Mouse (Mus musculus) spleen, adult 18-20 months (tissue): Measurements from ENCODE around the gene Skap1.
A peak's percentile ranks its signal among the peaks of the same experiment; 100 is the strongest.

Experiments used
- DNase-seq, 2 experiments: peaks; one replicate each; pipeline ENCODE4 v3.0.0; 2022; ENCODE audit warnings: mixed read lengths in 2 of 2

Skap1 gene

DNA sequence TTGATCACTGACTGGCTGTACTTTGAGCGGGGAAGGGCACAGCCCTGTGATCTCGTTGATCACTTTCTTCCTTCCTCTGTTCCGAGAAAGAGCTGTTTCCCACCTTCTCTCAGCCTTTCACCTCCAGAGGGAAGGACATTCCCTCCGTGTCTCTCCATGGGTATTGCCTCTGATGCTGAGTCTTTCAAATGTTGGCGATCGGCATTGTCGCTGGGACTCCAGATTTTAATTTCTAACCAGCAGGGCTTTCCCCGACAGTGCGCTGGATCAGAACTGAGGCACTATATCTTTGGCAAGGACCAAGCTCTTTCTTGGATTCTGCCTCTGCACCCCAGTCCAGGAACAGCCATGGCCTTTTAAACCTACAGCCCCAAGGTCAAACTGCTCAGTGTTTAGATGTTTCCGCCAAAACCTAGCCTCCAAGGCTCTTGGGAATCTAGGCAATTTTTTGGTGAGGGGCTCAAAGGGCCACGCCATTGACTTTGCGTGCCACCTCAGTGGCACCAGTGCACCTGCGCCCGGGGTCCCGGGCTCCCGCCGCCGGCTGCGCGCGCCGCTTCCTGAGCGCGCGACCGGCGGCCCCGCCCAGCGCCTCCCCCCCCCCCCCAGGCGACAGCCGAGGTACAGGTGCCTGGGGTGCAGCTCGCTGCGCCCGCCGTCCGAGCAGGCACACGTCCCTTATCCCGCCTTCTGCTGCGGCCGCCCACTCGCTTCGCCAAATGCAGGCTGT, at the start of gene Skap1:
TSS of gene Skap1 (plus strand) at position 608 of the 730 bp plus-strand sequence.
- DNase-seq = peak in 1 of 2 experiments; percentile 26

DNA sequence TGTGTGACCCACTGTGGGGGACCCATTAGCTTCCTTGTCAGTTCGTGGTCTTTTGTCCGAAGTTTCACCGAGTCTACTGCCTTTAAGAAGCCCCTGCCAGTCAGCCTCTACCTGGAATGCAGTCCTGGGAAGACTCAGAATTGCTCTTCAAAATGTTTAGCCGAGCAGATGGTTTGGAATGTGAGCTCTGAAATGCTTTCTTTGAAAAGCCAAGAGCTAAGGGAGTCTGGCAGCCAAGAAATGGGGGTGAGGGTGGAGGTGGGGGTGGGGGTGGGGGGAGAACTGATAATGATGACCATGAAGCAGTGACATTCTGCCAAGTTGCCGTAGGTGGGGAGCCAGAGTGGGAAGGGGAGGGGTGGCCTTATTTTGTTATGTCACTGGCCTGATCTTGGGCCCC, 43.3 kb upstream of the Skap1 start:
- DNase-seq = no peak

DNA sequence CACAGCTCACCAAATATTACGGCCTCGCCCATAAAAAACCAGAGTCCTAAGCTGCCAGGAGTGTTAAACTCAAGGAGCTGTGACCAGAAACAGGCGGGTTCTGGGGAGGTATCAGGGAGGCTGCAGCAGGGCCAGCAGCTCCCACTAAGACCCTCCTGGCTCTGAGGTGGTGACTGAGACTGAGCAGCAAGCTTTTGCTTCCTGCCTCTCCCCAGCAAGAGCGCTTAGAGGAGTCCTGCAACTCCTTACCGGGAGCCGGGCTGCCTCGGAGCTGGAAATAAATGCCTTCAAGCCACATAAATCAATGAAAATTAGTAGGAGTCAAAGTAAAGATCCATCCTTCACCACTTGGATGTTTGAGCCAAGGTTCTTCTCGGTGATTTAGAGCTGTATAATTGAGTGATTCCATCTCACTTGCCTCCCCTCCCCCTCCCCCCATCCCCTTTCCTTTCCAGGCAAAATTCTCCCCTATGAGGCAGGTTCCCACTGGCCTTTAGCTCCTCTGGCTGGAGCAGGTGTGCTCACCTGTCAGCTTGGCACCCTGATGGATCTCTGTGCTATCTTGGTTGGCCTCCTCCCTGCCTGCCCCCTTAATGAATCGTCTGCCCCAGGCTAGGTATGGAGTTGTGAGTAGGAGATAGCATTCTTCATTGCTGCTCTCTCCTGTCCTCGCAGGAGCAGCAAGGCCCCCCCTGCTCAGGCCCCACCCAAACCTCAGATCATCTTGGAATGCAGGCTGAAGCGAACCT, 42.7 kb upstream of the Skap1 start:
- no peak for DNase-seq

GRCm38 (mm10) chr11:96425193-96425592, 39.2 kb upstream of the Skap1 start:
- no peak for DNase-seq

DNA sequence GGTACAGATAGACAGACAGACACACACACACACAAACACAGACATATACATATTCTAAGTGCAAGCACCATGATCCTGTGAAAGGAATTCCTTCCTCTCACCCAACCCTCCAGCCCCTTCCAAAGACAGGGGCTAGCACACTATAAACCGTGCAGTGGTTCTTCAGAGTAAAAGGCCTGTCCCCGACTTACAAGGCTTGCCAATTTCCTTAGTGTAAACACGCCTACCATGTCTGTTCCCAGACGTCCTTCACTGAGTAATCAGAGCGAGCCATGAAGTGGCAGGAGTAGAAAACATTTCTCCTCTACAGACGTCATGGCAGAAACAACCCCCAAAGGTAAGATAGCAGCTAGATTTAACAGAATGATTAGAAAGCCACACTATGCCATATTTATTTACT, 38.2 kb upstream of the Skap1 start:
- DNase-seq = no peak

DNA sequence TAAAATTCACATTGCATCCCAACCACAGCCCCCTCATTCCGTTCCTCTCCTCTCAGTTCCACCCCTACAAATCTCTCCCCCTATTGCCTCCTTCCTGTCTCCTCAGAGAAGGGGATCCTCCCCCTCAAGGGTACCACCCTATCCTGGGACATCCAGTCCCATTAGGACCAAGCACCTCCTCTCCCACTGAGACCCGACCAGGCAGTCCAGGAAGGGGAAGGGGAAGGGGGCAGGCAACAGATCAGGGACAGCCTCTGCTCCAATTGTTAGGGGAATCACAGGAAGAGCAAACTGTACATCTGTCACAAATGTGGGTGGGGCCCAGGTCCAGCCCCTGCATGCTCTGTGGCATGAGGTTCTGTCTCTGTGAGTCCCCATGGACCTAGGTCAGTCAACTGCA, 37.6 kb upstream of the Skap1 start:
- DNase-seq = no peak

GRCm38 (mm10) chr11:96429062-96429461, 35.3 kb upstream of the Skap1 start:
- DNase-seq = no peak

- no peak for DNase-seq
Observed at GRCm38 (mm10) chr11:96429891-96430290, 34.5 kb upstream of the Skap1 start.

DNA sequence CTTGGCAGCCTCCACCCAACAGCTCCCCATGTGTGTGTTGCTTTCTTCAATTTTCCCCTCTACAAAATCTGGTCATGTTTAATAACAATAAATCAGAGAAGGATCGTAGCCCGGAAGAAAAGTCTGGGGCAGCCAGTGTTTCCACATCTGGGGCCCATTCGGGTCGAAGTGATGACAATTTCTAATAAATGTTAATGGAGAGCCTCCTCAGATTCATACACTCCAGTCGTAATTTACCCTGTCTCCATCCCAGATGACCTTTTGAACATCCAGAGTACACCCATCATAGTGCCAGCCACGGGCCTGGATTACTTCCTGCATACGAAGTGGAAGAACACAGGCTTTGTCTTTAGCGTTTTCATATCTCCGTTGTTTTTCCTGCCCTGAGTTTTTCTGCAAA, 32.5 kb upstream of the Skap1 start:
- DNase-seq = no peak

DNA sequence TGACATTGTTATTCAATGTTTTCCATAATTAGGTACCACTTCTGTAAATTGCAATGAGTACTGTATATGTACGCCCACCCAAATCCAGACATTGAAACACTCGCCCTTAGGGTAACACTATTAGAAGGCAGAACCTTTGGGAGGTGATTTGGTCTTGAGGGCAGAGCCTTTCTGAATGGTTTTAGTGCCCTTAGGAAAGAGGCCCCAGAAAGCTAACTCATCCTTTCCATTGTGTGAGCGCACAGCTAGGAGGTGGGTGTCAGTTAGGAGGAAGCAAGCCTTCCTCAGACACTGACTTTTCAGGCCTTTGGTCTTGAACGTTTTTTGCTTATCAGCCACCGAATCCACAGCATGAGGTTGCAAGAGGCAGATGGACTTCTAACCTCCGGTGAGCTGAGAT, 29.5 kb upstream of the Skap1 start:
- no peak for DNase-seq

GRCm38 (mm10) chr11:96436525-96436924, 27.9 kb upstream of the Skap1 start:
- DNase-seq = no peak

DNA sequence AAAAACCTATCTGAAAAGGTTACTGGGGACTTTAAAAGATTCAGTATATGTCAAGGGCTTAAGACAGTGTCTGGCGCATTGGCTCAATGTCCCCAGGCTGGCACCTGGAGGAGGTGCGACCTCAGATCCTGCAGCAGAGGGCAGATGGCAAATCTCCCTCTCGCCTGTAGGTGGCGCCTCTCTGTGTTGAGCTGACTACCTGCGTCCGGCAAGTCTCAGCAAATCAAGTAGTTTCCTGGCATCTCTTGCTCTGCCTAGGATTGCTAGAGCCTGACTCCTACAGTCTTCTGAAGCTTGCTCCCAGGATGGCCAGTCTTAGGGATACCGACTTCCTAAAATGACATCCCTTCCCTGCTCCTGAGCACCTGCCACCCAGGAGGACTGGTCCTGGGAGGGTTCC, 25.6 kb upstream of the Skap1 start:
- DNase-seq = peak; percentile 45 to 70

DNA sequence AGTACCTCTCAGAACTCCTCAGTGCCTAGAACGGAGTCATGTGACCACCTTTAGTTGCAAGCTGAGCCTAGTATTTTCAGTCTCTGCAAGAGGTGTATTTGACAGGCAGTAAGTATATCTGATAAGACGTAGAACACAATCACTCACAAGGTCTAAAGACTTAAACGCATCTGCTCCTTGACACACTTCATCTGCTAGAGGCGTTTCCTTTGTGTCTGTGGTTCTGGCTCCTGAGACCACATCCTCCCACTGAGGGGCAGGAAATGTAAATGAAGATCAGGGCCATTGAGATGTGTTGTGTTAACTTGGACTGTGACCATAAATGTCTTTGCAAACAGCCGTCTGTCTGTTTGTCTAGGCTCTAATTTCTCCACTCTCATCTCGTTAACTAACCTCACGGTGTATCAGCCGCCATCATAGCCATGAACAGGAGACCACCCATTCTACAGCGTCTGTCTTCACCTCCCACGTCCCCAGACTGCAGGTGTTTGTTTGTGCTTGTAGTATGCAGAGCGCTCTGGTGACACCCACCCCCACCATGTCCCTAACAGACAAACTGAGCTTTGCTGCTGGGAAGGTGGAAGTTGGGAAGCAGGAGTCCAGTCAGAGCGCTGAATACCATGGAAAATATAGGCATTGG, 22.7 kb upstream of the Skap1 start:
- DNase-seq = peak; percentile 20 to 25

DNA sequence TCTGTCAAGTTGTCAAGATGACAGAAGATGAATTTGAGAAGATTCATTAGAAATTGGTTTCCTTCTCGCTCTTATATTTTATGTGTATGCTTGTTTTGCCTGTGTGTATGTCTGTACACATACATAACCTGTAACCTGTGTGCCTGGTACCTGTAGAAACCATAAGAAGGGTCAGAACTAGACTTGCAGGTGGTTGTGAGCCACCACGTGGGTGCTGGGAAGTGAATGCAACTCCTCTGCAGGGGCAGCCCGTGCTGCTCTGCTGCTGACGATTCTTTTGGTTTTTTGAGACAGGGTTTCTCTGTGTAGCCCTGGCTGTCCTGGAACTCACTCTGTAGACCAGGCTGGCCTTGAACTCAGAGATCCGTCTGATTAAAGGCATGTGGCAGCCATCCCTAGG, 21.9 kb upstream of the Skap1 start:
- DNase-seq = no peak

- no peak for DNase-seq
Observed at GRCm38 (mm10) chr11:96447931-96448330, 16.5 kb upstream of the Skap1 start.

DNA sequence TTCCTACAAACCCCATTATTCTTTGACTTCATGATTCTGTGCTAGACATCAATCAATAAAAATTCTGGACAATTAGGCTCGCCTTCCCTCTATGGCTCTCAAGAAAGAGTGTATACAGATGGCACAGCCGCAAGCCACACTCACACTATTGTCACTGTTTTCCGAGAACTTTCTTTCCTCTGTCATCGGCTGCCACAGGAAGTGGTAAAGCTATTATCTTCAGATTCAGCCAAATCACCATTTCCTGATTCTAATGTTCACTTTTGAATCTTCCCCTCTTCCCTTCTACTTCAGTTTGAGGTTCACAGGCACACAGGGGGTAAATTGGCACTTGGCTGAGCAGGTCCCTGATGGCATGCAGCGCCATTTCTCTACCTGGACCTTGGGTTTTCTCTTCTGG, 9.3 kb upstream of the Skap1 start:
- no peak for DNase-seq

DNA sequence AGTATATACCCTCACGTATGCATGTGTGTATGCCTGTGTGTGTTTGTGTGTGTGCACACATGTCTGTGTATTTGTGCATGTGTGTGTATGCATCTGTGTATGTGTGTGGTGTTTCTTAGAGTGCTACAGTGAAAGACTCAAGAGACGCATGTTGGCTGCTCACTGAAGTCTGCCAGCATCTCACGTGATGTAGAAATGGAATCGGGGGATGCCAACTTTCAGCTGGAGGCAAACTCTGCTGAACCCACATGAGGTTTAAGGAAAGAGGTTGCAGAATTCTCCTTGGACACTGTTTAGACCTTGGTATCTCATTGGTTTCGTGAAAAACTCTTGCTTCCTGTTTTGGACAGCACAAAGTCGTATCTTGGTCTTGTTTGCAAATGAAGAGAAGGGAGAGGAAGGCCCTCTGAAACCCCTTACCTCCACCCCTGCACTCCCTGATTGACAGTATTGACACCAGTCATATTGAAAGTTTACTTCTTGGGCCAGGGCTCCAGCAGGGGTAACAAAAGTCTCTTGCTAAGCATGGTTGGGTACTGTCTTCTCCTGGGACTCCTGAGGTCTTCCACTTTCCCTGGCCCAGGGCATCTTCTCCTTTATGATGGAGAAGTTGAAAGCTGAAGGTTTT, 8.6 kb upstream of the Skap1 start:
- no peak for DNase-seq

DNA sequence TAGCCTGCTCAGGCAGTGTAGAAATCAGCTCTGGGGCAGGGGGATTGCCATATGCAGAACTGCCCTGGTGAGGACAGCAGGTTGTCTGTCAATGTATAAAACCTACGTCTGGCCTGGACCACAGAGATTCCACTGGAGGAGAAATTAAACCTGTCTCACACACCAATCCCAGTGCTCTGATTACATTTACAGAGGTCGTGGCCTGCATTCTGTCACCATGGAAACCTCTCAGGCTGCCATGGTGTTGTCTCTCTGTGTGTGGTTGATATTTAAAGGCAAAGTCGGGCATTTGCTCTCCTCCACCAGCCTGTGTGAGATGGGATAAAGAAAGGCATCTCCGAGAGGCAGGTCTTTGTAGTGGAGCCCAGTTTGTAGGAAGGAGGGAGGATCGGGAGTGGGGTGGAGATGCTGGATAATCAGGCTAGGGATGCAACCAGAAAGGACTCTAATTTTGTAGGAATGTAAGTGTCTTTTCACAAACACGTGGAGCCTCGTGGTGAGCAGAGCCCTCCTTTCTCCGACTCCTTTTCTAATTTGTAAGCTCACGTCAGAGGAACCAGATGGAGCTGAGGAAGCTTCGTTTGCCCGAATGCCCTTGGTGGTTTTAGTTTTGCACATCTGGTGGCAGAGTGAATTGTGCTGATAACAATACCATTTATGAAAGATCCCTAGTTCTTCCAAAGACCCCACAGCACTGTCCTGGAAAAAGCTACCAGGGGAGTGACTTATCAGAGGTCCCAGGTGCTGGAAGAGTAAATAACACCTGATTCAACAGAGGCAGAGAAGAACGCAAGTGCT, 7.7 kb upstream of the Skap1 start:
- no peak for DNase-seq

DNA sequence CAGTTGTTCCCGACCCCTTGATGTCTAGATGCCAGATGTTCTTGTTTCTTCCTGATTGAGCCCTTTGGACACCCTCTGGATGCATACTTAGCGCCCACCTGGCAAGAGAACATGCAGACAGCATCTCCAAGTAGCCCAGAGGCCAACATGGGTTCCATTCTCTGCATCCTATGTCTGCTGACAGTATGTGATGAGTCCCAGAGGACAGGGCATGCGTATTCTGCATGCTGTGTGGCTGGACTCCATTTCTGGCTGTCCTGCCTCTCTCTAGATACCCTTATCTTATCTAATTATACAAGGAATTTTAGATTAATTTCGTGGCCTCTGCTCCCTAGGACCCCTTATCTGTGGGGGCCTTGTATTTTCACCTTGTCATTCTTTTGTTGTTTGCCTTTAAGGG, 2.6 kb upstream of the Skap1 start:
- no peak for DNase-seq

DNA sequence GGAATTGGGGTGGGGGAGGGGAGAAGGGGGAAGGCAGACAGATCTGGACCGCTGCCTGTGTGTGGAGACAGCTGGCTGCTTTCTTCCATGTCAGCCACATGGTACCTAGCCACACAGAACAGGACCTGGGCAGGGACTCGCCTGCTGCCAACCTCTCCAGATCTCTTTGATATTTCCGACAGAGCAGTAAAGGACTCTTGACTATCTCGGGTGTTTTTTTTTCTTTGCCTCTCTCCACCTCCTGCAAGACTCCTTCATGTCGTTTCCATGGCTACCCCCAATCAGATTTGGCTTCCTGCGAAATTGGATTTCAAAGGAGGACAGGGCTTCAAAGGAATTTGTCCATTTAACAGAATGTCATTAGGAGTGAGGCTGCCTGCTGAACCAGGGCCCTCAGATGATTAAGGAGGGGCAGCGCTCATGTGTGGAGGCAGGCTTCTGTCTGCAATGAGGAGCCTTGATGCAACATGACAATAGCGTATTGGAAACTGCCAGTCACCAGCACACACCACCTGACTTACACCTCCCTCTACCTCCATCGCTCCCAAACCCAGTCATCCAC, 2.1 kb upstream of the Skap1 start:
- no peak for DNase-seq

GRCm38 (mm10) chr11:96464716-96465060, 295 bp downstream of the Skap1 start:
- DNase-seq = no peak

- DNase-seq = no peak
Observed at GRCm38 (mm10) chr11:96465426-96466056, 1.1 kb downstream of the Skap1 start.
